Mouse (Mus musculus) retina, postnatal 1 day (tissue): ENCODE measurements at regions not wholly inside any gene's neighbourhood (a gene's known extent, or its start where the extent isn't known, plus 50 kb on each side); places are given as distances from the start of the nearest gene placed in this dataset.
A peak's percentile ranks its signal among the peaks of the same experiment; 100 is the strongest.
"Not testable (repeated sequence)": the region's sequence is repeated elsewhere in the genome, so short reads cannot be mapped to it uniquely, and the experiment has no call there.

ENCODE experiments used
- DNase-seq: peaks from one replicate; pipeline ENCODE4 v3.0.0-alpha.2; 2012

DNA sequence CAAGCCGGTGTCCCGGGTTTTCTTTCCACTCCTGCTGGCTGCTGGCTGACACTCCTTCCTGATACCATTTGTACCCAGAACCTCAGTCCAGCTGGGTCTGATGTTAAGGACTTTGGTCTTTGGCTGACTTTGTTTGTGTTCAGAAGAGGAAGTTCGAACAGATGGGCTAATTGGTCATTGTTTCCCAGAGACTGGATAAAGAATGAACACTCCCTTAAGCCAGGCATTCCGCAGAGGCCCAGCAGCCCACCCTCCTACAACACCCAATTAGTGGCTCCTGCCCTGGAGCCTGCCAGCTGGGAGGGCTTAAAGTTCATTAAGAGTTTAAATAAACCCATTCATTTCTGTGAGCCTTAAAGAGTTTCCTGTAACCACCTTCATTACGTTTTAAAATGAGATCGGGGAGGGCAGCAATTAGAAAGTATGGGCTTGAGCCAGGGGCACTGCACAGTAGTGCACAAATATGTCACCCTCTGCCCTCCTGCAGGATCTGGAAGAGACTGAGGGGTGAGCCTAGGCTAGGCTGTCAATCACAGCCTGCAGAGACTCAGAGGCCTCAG lies 257.9 kb downstream of the Ajap1 start:
- peak; percentile 97 for DNase-seq

DNA sequence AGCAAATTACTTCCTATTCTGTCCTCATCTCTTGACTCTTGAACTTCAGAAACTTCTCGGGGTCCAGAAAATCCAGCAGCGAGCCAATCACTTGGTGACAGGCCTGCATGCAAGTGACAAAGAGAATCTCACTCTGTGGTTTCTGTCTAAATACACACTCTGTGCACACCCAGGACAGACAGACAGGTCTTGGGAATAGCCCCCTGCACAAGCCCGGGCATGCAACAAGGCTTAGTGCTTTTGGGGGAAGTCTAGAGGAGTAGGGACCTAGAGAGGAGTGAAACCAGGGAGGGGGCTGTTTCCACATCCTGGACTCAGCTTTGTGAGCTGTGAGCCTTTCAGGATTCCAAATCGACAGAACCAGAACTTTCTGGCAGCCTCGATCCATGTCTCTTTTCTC lies 259.6 kb downstream of the Ajap1 start:
- DNase-seq: no peak

DNA sequence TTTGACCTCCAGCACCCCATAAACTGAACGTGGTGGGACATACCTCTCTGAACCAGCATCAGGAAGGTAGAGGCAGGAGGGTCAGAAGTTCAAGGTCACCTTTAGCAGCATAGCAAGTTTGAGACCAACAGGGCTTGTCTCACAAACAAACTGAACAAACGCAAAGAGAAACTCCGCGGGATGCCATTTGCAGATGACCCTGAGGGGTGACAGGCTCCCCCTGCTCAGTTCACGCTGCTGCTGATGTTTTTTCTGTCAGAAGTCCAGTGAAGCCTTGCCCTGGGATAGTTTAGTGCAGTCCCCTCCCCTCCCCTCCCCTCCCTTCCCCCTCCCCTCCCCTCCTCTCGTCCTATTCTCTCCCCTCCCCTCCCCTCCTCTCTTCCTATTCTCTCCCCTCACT lies 262.1 kb downstream of the Ajap1 start:
- DNase-seq: no peak

DNA sequence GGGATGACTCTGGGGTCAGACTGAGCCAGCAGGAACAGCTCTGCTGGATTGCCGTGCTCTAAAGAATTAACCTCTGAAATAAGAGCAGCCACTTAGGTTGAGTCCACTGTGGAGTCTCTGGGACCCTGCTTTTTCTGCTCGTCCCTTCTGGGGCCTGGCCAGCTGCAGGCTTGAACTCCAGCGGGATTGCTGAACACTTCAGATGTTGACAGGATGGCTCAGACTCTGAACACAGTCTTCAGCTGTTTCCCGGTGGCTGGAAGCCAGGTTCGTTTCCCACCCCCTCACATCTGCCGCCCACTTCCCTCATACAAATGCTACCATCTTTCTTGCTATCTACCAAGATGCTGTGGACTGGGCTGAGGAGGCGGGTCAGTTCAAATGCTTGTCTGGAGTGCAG lies 262.5 kb downstream of the Ajap1 start:
- no peak for DNase-seq

DNA sequence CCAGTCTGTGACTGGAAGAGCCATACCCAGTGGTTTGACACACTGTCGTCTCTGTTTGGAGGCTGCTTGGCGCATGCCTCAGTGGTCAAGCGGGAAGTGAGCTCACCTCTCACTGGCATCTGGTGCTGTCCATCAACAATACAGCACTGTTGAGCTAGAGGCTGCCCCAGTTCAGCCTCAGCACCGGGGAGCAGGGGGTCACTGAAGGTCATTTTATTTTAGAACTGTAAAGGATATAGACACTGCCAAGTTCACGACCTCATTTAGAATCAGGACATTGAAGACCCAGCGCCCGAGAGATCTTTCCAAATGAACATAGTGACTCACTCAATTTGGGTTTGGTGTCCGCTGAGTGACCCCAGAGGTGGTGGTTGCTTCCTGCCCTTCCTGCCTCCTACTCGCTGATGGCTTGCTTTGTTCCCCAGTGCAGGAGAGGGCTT lies 265.1 kb downstream of the Ajap1 start:
- DNase-seq: peak; percentile 82

DNA sequence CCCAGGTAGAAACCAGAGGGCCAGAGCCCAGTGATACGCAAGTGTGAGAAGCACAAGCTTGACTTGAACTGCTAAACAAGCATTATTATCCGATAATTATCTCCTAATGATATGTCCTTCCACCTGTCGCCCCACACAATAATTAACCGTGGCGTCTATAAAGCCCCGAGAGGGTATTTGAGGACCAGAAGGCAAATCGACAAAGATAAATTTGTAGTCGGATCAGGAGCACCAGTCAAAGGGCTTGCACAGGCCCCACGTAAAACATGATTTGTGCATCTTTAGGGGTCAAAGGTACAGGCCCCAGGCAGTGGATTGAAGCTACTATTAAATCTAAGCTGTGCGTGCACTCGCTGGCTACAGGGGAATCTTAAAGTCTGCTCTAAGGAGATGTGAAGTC lies 270.5 kb downstream of the Ajap1 start:
- peak; percentile 53 for DNase-seq

DNA sequence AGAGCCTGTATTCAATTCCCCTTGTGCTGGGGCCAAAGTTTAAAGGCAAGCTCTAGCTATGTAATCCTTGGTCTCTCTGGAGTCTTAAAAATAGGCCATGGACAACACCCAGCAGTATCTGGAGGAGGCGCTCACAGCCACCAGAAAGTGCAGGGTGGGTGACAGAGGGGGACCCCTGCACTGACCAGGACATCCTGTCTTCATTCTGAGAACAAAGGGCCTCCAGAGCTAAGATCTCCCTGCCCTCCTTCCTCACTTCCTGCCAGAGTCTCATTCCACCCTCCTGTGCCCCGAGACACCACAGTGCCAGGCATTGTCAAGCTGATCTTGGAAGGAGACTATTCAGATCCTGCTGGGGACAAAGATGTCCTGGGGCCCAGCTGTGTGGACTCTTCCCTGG lies 273.8 kb downstream of the Ajap1 start:
- no peak for DNase-seq

DNA sequence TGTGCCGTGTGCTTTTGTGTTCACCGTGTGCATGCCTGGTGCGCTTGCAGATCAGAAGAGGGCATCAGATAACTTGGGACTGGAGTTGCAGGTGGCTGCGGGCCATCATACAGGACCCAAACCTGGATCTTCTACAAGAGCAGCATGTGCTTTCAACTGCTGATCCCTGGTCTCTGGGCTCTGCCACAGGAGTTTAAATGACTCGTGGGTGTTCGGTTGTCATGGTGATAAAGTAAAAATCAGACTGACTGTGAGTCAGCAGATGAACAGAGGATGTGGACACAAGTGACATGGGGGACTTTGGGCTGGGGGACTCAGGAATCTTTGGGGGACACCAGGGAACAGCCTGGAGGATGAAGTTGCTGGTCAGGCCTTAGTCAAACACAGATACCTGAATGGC lies 274.4 kb downstream of the Ajap1 start:
- DNase-seq: no peak

DNA sequence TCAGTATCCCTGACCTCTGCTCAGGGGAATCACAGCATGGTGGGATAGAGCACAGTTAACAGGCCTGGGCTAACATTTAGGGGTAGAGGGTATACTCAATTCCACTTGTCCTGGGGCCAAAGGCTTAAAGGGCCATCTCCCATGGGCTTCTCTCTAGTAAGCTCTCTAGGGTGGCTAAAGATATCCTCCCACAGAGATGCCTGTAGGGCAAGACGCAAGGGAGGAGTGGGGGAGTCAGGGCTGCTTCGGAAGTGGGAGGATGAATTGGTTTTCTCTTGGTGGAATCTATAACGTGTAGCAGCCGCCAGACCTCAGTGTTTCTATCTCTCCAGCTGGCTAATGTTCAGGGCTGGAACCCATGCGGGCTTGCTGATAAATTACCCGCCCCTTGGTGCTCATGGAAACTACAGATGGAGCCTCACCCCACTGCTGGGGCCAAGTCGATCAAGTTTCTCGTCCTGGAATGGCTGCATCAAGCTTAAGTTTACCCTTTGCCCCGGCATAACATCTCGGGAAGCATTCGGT lies 275.0 kb downstream of the Ajap1 start:
- no peak for DNase-seq

DNA sequence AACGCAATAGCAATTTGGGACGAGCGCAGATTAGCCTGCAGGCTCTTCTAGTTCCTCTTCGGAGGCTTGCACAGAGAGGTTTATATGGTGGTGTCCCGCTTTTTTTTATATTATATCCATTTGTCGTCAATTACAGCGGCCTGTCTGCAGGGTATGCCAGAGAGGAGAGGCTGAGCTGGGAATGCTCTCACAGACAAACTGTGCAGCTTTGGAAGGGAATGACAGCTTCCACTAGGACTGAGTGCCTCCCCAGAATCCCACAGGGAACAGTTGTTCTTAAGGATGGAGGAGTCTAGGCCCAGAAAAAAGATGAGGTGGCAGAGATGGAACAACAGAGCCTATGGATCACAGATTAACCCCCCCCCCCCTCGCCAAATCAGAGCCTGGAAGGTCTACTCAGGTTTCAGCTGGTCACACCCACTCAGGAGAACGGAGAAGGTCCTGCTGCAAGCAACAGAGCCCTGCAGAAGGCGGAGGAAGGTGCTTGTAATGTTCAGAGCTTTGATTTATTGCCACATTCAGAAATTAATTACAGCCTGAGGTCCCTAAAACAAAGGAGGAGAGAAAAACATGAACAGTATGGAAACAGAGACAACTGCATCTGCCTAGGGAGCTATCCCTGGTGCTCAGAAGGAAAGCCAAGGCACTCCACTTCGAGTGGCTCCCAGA lies 275.7 kb downstream of the Ajap1 start:
- DNase-seq: no peak

DNA sequence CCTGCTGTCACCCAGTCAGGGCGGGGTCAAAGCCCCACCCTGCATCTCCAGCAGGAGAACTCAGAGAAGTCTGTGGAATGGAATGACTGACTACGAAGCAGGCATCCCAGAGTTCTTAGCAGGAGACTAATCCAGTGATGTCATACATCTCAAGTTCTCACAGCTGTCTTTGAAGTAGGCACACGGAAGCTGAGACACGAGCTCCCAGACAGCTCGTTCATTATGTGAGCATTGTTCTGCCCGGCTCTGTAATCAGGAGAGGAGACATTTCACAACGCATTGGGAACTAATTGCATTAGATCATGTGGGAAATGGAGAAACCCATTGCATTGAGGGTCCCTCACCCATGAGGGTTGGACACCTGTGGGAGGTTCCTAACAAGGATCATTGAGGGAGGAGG lies 277.8 kb downstream of the Ajap1 start:
- no peak for DNase-seq

DNA sequence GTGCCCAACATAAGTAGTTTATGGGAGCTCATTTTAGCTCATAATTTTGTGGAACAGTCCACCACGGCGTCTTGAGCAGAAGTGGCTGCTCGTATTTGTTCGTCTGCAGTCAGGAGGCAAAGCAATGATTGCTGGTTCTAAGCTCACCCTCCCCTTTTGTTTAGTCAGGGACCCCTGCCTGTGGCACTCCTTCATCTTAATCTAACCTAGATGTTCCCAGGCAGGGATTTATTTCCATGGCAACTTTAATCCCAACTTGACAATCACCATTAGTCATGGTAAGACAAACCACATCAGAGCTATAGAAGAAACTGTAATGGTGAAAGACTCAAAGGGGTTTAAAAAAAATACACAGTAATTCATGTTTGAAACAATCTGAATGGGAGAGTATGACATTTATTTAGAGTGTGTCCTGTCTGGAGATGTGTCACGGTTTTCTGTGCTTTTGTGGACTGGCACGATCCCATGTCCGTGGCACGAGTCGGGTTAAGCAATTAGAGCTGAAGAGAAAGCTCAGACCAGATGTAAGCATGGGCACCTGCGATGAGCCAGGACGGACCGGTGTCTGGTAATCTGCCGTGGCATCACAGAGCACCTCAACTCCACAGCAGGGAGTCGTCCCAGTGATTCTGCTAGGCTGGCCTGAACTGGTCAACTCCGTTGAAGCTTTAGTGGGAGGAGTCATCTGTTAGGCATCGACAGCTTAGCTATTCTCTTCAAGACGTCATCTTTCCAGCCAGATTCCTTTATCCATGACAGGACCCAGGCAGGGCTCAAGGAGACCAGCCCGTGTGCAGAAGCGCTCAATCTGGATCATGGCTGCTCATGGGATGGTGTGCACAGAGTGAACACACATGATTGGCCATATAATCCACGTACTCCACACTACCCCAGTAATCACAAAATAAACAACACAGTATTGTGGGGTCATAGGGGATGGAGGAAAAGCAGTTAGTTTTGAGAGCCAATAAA lies 281.5 kb downstream of the Ajap1 start:
- DNase-seq: peak; percentile 56

DNA sequence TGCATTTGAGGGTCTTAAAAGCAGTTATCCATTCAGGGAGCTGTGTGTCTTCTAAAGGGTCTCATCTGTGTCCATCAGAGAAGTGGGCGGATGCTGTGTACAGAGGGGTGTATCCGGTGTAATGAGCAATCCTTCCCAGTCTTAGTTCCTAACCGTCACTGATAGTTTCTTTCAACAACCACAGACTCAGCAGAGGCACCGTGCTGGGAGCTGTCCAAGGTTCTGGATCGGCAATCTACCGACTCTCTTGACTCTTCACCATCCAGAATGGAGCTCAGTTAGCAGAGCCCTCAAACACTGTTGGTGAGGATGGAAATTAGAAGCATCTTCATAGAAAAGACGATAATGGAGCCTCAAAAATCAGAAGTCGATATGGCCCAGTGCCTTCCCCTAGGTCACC lies 293.1 kb downstream of the Ajap1 start:
- DNase-seq: peak; percentile 80

DNA sequence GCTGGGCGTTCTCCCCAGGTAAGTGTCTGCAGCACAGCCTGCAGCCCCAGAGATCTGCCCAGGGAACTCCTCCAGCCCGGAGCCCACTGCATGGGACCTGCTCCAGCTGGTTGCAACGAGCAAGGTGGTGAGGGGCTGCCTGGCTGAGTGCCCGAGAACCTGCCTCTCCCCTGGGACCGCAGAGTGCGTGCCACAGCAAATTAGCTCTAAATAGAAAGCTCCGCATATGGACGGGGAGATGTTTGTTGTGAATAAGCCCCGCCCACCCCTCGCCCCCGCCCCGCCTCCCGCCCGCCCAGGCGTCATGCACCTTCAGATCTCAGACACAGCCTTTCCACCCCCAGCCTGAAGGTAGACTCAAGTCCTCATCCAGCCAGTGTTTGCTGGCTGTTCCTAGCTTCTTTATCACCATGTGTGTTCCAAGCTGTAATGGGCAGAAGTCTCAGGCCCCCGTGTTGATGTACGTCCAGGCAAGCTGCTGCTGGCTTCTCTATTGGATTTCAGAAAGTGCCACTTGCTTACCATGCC lies 294.0 kb downstream of the Ajap1 start:
- DNase-seq: peak; percentile 61

DNA sequence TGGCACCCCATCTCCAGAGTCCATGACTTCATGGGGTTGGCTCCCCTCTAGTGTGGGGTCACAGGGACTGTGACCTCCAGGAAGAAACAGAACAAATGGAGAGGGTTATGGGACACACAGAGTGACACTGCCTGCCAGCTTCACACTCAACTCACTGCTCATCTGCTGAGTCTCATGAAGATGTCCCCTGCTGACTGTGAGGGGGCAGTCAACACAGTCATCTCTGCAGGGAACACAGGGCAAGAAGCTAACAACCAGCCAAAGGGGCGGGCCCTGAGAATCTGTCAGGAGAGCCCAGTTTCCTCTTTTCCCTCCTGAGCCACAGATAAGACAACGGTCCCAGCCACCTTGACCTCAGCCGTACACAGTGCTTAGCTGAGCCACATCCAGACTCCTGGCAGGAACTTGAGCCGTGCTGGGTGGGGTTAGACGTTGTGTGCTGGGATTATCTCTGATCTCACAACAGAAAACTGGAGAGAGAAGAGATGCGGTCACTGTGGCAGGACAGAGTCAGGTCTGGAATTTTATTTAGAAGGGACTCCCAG lies 294.6 kb downstream of the Ajap1 start:
- DNase-seq: peak; percentile 36

DNA sequence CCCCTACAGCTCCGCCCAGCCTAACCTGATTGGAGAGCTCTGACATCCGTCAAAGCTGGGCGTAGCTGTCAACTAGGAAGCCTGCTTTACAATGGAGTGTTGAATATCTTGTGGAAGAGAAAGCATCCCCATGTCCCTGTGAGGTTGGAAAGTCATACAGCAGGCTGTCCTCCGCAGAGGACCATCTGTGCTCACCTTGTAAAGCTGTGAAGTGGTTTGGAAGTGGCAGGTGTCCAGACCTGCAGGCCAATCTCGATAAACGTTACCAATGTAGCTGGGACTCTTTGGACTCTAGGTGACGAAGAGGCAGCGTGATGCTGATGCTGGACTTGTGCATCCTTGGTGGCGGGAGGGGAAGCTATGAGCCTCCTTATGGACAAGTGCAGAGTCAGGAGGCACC lies 305.1 kb downstream of the Ajap1 start:
- no peak for DNase-seq

DNA sequence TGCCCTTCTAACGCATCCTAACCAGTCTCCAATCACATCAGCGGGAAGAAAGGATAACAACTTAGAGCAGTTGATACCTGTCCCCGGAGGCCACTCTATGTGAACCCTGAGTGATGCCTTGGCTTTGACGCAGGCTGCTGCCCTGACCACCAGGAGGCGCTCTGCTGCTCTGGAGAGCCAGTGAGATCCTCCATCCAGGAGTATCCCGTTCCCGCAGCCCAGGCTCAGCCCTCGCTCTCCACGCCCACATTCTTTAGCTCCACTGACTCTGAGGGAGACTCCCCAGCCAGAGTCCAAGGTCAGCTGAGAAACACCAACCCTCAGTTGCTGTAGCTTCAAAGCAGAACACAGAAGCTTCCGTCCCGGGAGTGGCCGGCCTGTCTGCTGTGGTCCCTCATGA lies 307.0 kb downstream of the Ajap1 start:
- DNase-seq: peak; percentile 84

DNA sequence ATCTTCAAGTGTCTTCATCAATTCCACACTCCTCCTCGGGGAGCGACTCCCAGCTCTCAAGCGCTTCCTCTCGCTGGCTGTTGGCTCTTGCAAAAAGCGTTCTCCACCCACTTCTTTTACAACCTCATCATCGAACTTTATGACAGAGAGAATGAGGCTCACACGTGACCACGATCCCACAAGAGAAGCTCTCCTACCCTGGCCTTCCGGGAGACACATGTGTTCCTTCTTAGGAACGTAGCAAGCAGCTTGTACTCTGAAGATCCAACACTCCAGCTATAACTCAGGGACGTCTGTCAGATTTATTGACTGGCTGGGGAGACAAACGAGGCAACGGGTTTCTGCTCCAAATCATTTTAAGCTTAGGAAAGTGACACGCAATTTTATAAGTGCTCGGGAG lies 307.5 kb downstream of the Ajap1 start:
- no peak for DNase-seq

DNA sequence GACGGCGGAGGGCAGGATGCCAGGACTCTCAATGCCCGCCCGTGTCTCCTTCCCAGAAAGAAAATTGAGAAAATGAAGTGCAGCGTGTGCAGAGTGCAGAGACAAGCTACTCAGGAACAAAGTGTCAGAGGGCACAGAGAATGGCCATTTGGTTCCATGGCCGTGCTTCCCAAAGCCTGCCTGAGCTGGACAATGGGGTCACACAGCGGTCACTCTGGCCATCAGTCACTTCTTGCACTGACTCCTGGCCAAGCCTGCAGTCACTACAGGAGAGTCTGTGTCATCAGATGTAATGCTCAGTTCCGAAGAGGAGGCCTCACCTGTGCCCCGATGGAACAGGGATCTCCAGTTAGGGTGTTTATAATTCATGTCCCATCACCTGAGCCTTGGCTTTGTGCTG lies 312.6 kb downstream of the Ajap1 start:
- DNase-seq: no peak

DNA sequence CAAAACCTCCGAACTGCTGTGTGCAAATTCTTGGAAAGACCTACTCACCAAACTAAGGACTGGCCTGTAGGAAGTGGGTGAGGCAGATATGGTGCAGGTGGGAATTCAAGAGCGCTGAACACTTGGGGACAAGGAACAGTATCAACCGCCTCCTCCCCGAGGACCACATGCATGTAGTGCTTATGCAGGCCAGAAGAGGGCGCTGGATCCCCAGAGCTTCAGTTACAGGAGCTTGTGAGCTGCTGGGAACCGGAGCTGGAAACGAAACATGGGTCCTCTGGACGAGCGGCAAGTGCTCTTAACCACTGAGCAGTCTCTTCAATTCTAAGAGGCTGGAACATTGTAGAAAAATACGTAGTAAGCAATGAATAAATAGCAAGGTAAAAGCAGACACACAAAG lies 317.8 kb downstream of the Ajap1 start:
- no peak for DNase-seq

DNA sequence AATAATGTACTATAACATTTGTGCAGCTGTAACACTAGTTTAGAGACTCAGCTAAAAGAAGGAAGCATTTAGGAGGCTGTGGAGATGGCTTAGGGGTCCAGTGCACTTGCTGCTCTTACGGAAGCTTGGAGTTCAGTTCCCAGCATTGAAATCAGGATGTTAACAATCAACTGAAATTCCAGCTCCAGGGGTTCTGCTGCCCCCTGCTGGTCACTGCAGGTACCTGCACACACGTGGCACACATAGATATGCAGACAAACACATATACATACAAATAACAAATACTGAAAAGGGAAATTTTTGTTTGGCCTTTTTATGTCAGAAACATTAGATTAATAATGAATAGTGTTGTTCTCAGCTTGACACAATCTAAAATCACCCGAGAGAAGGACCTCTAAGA lies 322.5 kb downstream of the Ajap1 start:
- DNase-seq: no peak

DNA sequence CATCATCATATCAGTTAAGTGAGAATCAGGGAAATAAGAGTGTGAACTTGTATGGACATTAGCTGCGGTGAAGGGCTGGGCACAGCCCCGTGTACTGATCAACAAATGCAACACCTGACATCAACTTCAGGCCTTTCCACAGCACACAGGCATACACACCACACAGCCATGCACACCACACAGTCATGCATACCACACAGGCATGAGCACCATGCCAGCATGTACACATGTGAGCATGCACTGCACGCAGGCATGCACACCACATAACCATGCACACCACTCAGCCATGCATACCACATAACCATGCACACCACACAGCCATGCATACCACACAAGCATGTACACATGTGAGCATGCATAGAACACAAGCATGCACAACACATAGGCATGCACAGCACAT lies 325.0 kb downstream of the Ajap1 start:
- no peak for DNase-seq

DNA sequence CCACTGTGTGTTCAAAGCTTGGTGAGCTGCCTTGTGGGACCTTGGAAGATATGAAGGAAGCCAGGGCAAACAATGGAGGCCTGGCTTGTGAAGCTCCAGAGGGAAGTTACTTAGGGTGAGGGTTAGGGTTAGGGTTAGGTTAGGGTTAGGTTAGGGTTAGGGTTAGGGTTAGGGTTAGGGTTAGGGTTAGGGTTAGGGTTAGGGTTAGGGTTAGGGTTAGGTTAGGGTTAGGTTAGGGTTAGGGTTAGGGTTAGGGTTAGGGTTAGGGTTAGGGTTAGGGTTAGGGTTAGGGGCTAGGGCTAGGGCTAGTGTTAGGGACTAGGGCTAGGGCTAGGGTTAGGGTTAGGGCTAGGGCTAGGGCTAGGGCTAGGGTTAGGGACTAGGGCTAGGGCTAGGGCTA lies 329.7 kb downstream of the Ajap1 start:
- DNase-seq: not testable (repeated sequence)
